Mouse (Mus musculus) heart, postnatal 0 days (tissue): ENCODE data around the gene Iqch. TPM values are rescaled to one million over a fixed set of nuclear protein-coding genes. Genes with fewer than 3 reads are reported as not detected.

Source experiments
- ATAC-seq: fragments of 200-750 bp; cut with Nextera tagmentation; 2 replicates; pipeline ENCODE4 v1.8.0; 2017; ENCODE audit warnings: low read depth, moderate number of reproducible peaks, moderate library complexity; ENCODE audit not compliant: insufficient read depth
- DNase-seq: peaks from one replicate; pipeline ENCODE4 v3.0.0-alpha.2; 2016; ENCODE audit warnings: low spot score
- H3K27ac ChIP-seq: fragments of 300-500 bp; sonication (generic); 2 replicates; pipeline ENCODE4 v1.5.1; 2014; ENCODE audit warnings: low read depth, mild to moderate bottlenecking
- H3K27me3 ChIP-seq: fragments of 300-500 bp; sonication (generic); 2 replicates; pipeline ENCODE4 v1.6.1; 2014; ENCODE audit warnings: low read length, mixed read lengths; ENCODE audit not compliant: control insufficient read depth, insufficient read depth
- H3K36me3 ChIP-seq: fragments of 300-500 bp; sonication (generic); replicated peaks from 2 replicates; pipeline ENCODE4 v1.6.1; 2014; ENCODE audit warnings: low read length, mixed read lengths; ENCODE audit not compliant: control insufficient read depth, insufficient read depth
- H3K4me1 ChIP-seq: fragments of 300-500 bp; sonication (generic); 2 replicates; pipeline ENCODE4 v1.6.1; 2014; ENCODE audit warnings: antibody characterized with exemption; ENCODE audit not compliant: control insufficient read depth, insufficient read depth
- H3K4me2 ChIP-seq: fragments of 300-500 bp; sonication (generic); 2 replicates; pipeline ENCODE4 v1.6.1; 2014; ENCODE audit warnings: low read depth, mild to moderate bottlenecking, low read length, moderate library complexity
- H3K4me3 ChIP-seq: fragments of 300-500 bp; sonication (generic); 2 replicates; pipeline ENCODE4 v1.5.1; 2014; ENCODE audit warnings: low read depth, low read length
- H3K9ac ChIP-seq: fragments of 300-500 bp; sonication (generic); replicated peaks from 2 replicates; pipeline ENCODE4 v1.6.1; 2014; ENCODE audit warnings: low read depth, low read length, mixed read lengths
- H3K9me3 ChIP-seq: fragments of 300-500 bp; sonication (generic); replicated peaks from 2 replicates; pipeline ENCODE4 v1.6.1; 2016; ENCODE audit warnings: low read length; ENCODE audit not compliant: control insufficient read depth
- CTCF ChIP-seq: IDR thresholded peaks from 2 replicates; pipeline ENCODE4 v1.5.1; 2016; ENCODE audit warnings: antibody characterized with exemption, control low read depth, low read depth
- EP300 ChIP-seq: IDR thresholded peaks from 2 replicates; pipeline ENCODE4 v1.6.1; 2016; ENCODE audit warnings: antibody characterized with exemption, low read depth
- WGBS: fragments of 180-500 bp; shearing (Covaris S2); extraction: QIAGEN DNeasy Blood & Tissue Kit; methylation state at CpG from one replicate; pipeline ENCODE4 v1.1.7; 2014; 5-methylcytosine and 5-hydroxymethylcytosine counted together
- polyA plus RNA-seq: library from polyadenylated mRNA; unstranded; fragments of >200 nt; fragmentation: Nextera tagmentation; extraction: Ambion mirVana; gene quantifications from 2 replicates; pipeline ENCODE4 v1.2.1, GENCODE M21; 2015
- total RNA-seq: library from RNA; depleted of rRNA; stranded (reverse); fragments of >200 nt; gene quantifications from 2 replicates; pipeline ENCODE4 v1.2.3, GENCODE M21; 2014; ENCODE audit warnings: low replicate concordance

The Iqch gene
- total and polyA plus RNA-seq, 2 experiments from 2014 or later = 0.03 TPM; not detected in 1

- 75% methylated on average over 6 of the region's 6 CpGs for WGBS
Measured at GRCm38 (mm10) chr9:63589209-63589608, 13.1 kb downstream of the Iqch start.

DNA sequence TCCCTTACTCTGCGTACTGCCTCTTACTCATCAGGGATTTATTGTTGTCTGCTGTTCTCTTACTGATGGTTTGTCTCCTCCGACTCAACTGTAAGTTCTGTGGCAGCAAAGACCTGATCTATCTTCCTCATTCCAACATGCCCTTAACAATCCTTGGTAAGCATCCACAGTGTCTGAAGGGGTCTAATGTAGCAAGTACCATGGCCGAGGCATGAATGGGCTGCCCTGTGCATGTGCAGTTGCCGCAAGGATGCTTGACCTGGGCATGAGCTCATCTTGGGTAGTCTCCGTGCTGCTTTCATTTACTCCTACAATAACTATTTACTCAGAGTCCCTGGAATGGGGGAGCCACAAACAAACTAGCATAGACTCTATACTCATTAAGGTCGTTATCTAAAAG is 17.0 kb downstream of the Iqch start:
- Histone ChIP-seq H3K9me3 (no peaks in the 10 kb centered on the region), H3K27me3 (no peaks in the 10 kb centered on the region), H3K27ac (no peak overlapping the region), H3K9ac (no peak overlapping the region), H3K36me3 (no peaks in the 10 kb centered on the region), H3K4me2 (no peak overlapping the region), H3K4me1 (peaks cover 2% of the 10 kb centered on the region; the same call in 1 of the 2 replicates), H3K4me3 (no peak overlapping the region)
- TF ChIP-seq CTCF (no peak), EP300 (no peak)
- ATAC-seq = no peak
- DNase-seq = no peak
- 88% methylated on average over 6 of the region's 6 CpGs for WGBS

More at GRCm38 (mm10) chr9:63589209-63589608, 13.1 kb downstream of the Iqch start:
- no peak for TF ChIP-seq CTCF
- ATAC-seq (no peak), DNase-seq (no peak)
- Histone ChIP-seq H3K4me1 (no peaks in the 10 kb centered on the region), H3K4me3 (no peak overlapping the region), H3K27me3 (no peaks in the 10 kb centered on the region), H3K27ac (no peak overlapping the region), H3K9me3 (no peaks in the 10 kb centered on the region), H3K4me2 (no peak overlapping the region), H3K9ac (no peak overlapping the region), H3K36me3 (no peaks in the 10 kb centered on the region)

DNA sequence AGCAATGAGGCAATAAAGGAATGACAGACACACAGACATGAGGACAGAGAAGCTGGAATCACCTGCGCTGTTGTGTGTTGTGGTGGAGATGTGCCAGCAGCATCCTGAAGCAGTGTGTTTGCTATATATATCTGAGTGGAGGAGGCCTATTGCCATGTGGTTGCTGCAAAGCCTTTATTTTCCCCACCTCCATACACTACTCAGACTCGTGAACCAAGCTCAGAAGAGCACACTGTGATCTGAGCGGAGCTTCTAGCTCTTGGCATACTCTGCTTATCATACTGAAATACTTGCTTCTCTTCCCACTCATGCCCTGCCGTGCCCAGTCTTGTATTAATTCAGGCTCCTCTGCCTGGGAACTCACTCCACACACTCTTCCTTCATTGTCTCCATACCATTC is 20.5 kb downstream of the Iqch start:
- Histone ChIP-seq H3K4me2 (no peak overlapping the region), H3K36me3 (no peaks in the 10 kb centered on the region), H3K9ac (no peak overlapping the region), H3K4me3 (no peak overlapping the region), H3K9me3 (no peaks in the 10 kb centered on the region), H3K27ac (no peak overlapping the region), H3K27me3 (no peaks in the 10 kb centered on the region), H3K4me1 (peaks cover 2% of the 10 kb centered on the region; the same call in 1 of the 2 replicates)
- DNase-seq = peak; percentile 35
- TF ChIP-seq CTCF = no peak
- no peak for TF ChIP-seq EP300
- ATAC-seq = no peak
- WGBS = 32% methylated on average over 4 of the region's 4 CpGs

DNA sequence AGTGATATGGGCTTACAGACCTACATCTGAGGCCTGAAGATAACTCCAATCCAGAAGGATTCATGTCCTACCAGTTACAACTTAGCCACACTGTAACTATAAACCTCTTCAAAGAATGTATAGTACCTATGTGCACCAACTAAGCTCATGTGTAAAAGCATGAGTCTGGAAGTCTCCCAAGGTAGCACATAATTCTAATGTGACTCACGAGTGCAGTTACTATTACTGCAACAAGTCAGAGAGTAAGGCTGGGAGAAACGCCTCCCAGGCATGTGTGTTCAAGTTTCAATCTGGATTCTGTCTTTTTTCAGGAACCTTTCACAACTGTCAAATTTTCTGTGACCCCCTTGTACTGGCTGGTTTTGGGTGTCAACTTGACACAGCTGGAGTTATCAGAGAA is 22.2 kb downstream of the Iqch start:
- no peak overlapping the region for H3K9ac ChIP-seq
- ATAC-seq = no peak
- DNase-seq = no peak
- peaks cover 2% of the 10 kb centered on the region; the same call in 1 of the 2 replicates for H3K4me1 ChIP-seq
- WGBS = 73% methylated on average over 2 of the region's 2 CpGs
- H3K9me3 ChIP-seq = no peaks in the 10 kb centered on the region
- H3K4me2 ChIP-seq = no peak overlapping the region
- no peak overlapping the region for H3K4me3 ChIP-seq
- TF ChIP-seq EP300 (no peak), CTCF (no peak)
- no peaks in the 10 kb centered on the region for H3K27me3 ChIP-seq
- H3K27ac ChIP-seq = no peak overlapping the region
- no peaks in the 10 kb centered on the region for H3K36me3 ChIP-seq

- no peak overlapping the region for H3K4me3 ChIP-seq
- H3K9ac ChIP-seq = no peak overlapping the region
- TF ChIP-seq CTCF = no peak; the same call in 1 of the 2 replicates
- TF ChIP-seq EP300 = no peak
- no peaks in the 10 kb centered on the region for H3K27me3 ChIP-seq
- peaks cover 2% of the 10 kb centered on the region; the same call in 1 of the 2 replicates for H3K4me1 ChIP-seq
- DNase-seq (no peak), ATAC-seq (no peak)
- H3K36me3 ChIP-seq = no peaks in the 10 kb centered on the region
- WGBS = 90% methylated on average over 5 of the region's 5 CpGs
- no peak overlapping the region for H3K27ac ChIP-seq
- no peaks in the 10 kb centered on the region for H3K9me3 ChIP-seq
- no peak overlapping the region for H3K4me2 ChIP-seq
Measured at GRCm38 (mm10) chr9:63579644-63580043, 22.6 kb downstream of the Iqch start.

DNA sequence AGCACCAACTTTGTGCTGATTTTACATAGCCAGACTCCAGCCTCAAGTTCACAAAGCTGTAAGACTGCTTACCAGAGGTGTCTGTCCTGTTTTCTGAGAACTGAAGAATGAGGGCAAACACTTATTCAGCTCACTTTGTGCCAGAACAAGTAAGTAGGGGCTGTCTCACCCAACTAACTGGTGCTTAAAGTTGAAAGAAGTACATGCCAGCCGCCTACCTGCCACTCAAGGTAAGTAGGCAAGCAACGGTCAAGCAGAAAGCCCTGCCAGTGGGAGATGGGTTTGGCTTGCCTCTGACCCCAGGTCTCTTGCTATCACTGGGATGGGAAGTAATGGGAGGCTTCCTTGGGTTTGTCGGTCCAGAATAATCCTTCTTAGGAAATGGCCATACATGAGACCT is 24.8 kb downstream of the Iqch start:
- no peaks in the 10 kb centered on the region for H3K36me3 ChIP-seq
- ATAC-seq = no peak
- TF ChIP-seq CTCF (no peak), EP300 (no peak)
- H3K4me1 ChIP-seq = peaks cover 2% of the 10 kb centered on the region; the same call in 1 of the 2 replicates
- 86% methylated on average over 3 of the region's 3 CpGs for WGBS
- DNase-seq = no peak
- no peak overlapping the region for H3K4me3 ChIP-seq
- no peaks in the 10 kb centered on the region for H3K27me3 ChIP-seq
- H3K27ac ChIP-seq = no peak overlapping the region
- H3K4me2 ChIP-seq = no peak overlapping the region
- H3K9me3 ChIP-seq = no peaks in the 10 kb centered on the region
- no peak overlapping the region for H3K9ac ChIP-seq
